Mouse (Mus musculus) small intestine, adult 2 months (tissue): ENCODE measurements around the gene Ndufab1. TPM values are rescaled to one million over a fixed set of nuclear protein-coding genes. Genes with fewer than 3 reads are reported as not detected.
"Not testable (repeated sequence)": the region's sequence is repeated elsewhere in the genome, so short reads cannot be mapped to it uniquely, and the experiment has no call there.

ENCODE experiments used
- H3K27ac ChIP-seq: fragments of 200-500 bp; 2 replicates; pipeline ENCODE4 v1.5.1; 2012; ENCODE audit warnings: low read depth, low read length, control low read depth, inconsistent platforms; ENCODE audit not compliant: insufficient read depth
- H3K27me3 ChIP-seq: fragments of 200-500 bp; 2 replicates; pipeline ENCODE4 v1.6.1; 2012; ENCODE audit warnings: mild to moderate bottlenecking, moderate library complexity, low read length, inconsistent platforms; ENCODE audit not compliant: control insufficient read depth, insufficient read depth
- H3K36me3 ChIP-seq: fragments of 200-500 bp; 2 replicates; pipeline ENCODE4 v1.6.1; 2012; ENCODE audit warnings: mild to moderate bottlenecking, low read length, control low read depth, inconsistent platforms; ENCODE audit not compliant: control insufficient read depth, insufficient read depth
- H3K4me1 ChIP-seq: fragments of 200-500 bp; 2 replicates; pipeline ENCODE4 v1.6.1; 2012; ENCODE audit warnings: low read length, inconsistent platforms, mixed read lengths; ENCODE audit not compliant: control insufficient read depth, insufficient read depth, insufficient read length
- H3K4me3 ChIP-seq: fragments of 200-500 bp; 2 replicates; pipeline ENCODE4 v1.5.1; 2012; ENCODE audit warnings: low read depth, mild to moderate bottlenecking, control low read depth, inconsistent platforms, low read length, moderate library complexity
- CTCF ChIP-seq: fragments of 200-500 bp; IDR thresholded peaks from 2 replicates; pipeline ENCODE4 v1.5.1; 2012; ENCODE audit warnings: low read depth, mild to moderate bottlenecking, control low read depth, inconsistent platforms, low read length, moderate library complexity, mixed read lengths; ENCODE audit not compliant: insufficient replicate concordance, insufficient read length; ENCODE audit errors: extremely low read depth
- POLR2A ChIP-seq: fragments of 200-500 bp; IDR thresholded peaks from 2 replicates; pipeline ENCODE4 v1.6.1; 2012; ENCODE audit warnings: low read depth, mild to moderate bottlenecking, control low read depth, inconsistent platforms, low read length, moderate library complexity
- WGBS: fragments of 180-500 bp; shearing (Covaris S2); methylation state at CpG from one replicate; pipeline ENCODE4 v1.1.7; 2018; 5-methylcytosine and 5-hydroxymethylcytosine counted together
- polyA plus RNA-seq: library from polyadenylated mRNA; depleted of rRNA; stranded (reverse); fragments of >200 nt; gene quantifications from 2 replicates; pipeline ENCODE4 v1.2.3, GENCODE M21; 2012

Ndufab1 gene
- polyA plus RNA-seq, 1 experiment, result 1,026 TPM

DNA sequence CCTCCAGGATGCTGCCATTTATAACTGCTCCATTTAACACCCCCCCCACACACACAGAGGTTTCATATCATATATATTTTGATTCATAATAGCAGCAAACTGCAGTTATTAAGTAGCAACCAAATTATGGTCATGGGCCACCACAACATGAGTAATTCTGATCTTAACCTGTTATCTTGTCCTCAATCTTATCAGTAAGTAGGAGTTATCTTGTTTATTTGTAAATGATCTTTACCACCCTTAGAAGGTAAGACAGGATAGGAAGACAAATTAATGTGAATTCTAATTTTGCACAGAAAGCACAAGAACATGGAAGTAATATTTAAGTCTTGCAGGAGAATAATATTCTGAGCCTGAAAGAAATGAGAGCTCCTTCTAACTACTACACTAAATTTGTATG is 30.1 kb upstream of the Ndufab1 start:
- no peak overlapping the region for H3K4me3 ChIP-seq
- H3K27ac ChIP-seq, result no peak overlapping the region
- H3K27me3 ChIP-seq, result no peaks in the 10 kb centered on the region
- H3K36me3 ChIP-seq, result peaks cover 12% of the 10 kb centered on the region
- TF ChIP-seq CTCF (no peak), POLR2A (no peak)
- no peaks in the 10 kb centered on the region; the same call in 1 of the 2 replicates for H3K4me1 ChIP-seq

DNA sequence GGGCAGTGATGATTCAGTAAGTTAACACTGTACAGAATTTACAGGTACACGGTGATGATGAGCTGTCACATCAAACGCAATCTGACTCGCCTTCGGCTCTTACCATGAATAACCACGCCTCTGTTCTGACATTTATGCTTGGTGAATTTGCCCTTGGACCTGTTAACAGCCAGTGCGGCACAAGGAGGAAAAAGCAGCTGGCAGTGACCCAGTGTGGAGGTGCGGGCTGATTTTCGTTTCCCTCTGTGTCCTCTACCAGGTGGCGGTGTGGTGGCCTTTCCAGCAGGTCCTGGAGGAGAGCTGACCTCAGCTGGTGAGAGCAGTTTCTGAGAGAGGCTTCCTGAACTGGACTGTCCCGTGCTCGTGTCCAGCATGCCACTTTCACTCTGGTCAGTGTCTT is 25.3 kb upstream of the Ndufab1 start:
- H3K4me3 ChIP-seq, result no peak overlapping the region
- no peaks in the 10 kb centered on the region for H3K27me3 ChIP-seq
- TF ChIP-seq POLR2A (no peak), CTCF (no peak)
- H3K36me3 ChIP-seq, result peaks cover 7% of the 10 kb centered on the region
- no peak overlapping the region for H3K27ac ChIP-seq
- no peaks in the 10 kb centered on the region for H3K4me1 ChIP-seq
- 86% methylated on average over 11 of the region's 11 CpGs for WGBS

DNA sequence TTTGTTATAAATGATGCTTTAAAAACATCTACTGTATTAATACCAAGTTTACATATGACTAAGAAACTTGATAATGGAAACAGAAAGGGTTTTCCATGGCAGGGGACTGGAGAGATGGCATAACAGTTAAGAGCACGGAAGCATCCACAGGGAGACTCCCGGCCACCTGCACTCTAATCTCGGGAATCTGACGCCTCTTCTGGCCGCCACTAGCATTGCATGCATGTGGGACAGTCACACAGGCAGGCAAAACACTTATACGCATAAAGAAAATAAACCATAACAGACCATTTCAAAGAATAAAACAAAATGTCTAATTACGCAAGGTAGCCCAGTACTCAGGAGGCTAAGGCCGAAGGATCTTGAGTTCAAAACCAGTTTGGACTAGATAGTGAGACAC is 23.9 kb upstream of the Ndufab1 start:
- Histone ChIP-seq H3K27ac (no peak overlapping the region), H3K4me1 (no peaks in the 10 kb centered on the region), H3K36me3 (peaks cover 9% of the 10 kb centered on the region), H3K27me3 (no peaks in the 10 kb centered on the region), H3K4me3 (no peak overlapping the region)
- WGBS, result 77% methylated on average over 8 of the region's 8 CpGs
- TF ChIP-seq POLR2A, result no peak
- TF ChIP-seq CTCF, result no peak

DNA sequence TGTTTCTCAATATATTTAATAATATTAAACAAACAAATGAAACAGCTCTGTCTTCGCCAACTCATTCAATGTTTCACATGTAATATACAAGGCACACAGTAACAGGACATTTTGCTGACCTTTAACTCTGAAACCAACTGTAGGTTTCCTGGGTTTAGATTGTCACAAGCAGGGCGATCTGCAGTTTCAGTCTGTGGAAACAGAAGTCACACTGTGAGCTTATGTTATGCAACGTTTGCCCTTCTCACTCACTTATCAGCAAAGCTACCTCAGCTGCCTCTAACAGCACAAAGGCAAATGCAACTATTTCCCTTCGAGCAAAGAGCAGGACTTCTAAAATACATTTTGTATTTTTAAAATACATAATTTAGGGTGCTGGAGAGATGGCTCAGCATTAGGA is 21.8 kb upstream of the Ndufab1 start:
- 72% methylated on average over 4 of the region's 4 CpGs for WGBS
- no peaks in the 10 kb centered on the region for H3K27me3 ChIP-seq
- H3K36me3 ChIP-seq, result peaks cover 11% of the 10 kb centered on the region
- H3K4me3 ChIP-seq, result no peak overlapping the region
- no peak overlapping the region for H3K27ac ChIP-seq
- TF ChIP-seq POLR2A, result no peak
- no peak for TF ChIP-seq CTCF
- no peaks in the 10 kb centered on the region for H3K4me1 ChIP-seq

DNA sequence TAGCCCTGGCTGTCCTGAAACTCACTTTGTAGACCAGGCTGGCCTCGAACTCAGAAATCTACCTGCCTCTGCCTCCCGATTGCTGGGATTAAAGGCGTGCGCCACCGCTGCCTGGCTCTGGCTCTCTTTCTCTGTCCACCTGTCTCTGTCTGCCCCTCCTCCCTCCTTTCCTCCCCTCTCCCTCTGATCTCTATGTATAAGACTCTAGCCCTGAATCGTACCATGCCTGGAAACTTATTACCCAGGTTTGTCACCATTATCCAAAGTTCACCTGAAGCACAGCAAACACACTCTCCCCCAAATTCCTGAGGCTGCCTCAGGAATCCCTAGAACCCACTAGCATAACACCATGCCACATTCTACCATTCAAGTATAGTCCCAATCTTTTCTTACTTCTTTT is 6.5 kb upstream of the Ndufab1 start:
- no peaks in the 10 kb centered on the region for H3K27me3 ChIP-seq
- peaks cover 14% of the 10 kb centered on the region for H3K36me3 ChIP-seq
- no peaks in the 10 kb centered on the region for H3K4me1 ChIP-seq
- H3K27ac ChIP-seq, result no peak overlapping the region
- no peak for TF ChIP-seq CTCF
- TF ChIP-seq POLR2A, result no peak
- no peak overlapping the region for H3K4me3 ChIP-seq
- WGBS, result 92% methylated on average over 6 of the region's 6 CpGs

DNA sequence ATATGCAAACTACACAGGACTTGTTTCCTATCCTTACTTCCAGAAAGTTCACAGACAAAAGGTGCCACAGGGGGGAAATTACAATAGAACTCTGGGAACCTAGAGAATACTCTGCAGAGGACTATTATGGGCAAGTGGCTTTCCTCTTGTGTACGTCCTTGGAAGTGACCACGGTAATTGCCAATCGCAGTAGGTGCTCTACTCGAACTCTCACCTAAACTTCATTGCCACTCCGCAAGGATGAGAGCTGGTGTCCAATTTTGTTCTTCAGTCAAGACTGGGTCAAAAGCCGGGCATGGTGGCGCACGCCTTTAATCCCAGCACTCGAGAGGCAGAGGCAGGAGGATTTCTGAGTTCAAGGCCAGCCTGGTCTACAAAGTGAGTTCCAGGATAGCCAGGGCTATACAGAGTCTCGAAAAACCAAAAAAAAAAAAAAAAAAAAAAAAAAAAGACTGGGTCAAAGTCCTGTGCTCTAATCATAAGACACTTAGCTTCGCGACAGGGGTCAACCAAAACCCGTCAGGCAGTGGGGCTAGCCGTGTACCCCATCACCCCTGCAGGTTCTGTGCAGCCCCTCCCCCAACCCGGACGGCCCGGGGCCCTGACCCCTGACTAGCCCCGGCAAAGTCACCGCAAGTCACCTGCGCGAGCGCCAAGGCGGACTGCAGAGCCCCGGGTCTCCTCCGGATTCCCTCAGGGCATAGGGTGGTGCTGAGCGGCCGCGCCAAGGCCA is 506 bp downstream of the Ndufab1 start:
- peak overlapping the region; percentile 94 for H3K4me3 ChIP-seq

DNA sequence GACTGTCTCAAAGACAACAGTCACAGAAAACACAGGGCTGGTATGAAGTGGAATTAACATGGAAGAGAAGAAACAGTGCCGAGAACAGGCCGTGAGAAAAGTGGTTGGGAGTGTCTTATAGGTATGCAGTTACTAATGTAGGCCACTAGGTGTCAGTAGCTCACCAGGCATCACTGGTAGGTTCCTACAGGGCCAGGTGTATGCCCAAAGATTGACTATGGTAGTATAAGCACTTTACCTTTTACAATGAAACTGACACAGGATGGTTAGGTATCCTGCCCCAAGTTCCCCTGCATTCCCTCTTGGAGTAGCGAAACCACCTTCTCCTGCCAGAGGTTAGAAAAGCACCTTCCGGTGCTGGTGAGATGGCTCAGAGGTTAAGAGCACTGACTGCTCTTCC is 2.5 kb downstream of the Ndufab1 start:
- Histone ChIP-seq H3K4me1 (peaks cover 12% of the 10 kb centered on the region), H3K27me3 (no peaks in the 10 kb centered on the region), H3K36me3 (peaks cover 38% of the 10 kb centered on the region), H3K4me3 (no peak overlapping the region), H3K27ac (no peak overlapping the region)
- no peak for TF ChIP-seq POLR2A
- peak; percentile 31; the same call in 1 of the 2 replicates for TF ChIP-seq CTCF
- 29% methylated on average over 4 of the region's 4 CpGs for WGBS

More for the DNA sequence above, 506 bp downstream of the Ndufab1 start:
- 2% methylated on average over 28 of the region's 28 CpGs for WGBS
- Histone ChIP-seq H3K27ac (peak overlapping the region; percentile 51), H3K36me3 (peaks cover 20% of the 10 kb centered on the region)
- not testable (repeated sequence) for H3K27me3 ChIP-seq, H3K4me1 ChIP-seq
